Mouse (Mus musculus): ENCODE data around the gene Flrt1.

DNA sequence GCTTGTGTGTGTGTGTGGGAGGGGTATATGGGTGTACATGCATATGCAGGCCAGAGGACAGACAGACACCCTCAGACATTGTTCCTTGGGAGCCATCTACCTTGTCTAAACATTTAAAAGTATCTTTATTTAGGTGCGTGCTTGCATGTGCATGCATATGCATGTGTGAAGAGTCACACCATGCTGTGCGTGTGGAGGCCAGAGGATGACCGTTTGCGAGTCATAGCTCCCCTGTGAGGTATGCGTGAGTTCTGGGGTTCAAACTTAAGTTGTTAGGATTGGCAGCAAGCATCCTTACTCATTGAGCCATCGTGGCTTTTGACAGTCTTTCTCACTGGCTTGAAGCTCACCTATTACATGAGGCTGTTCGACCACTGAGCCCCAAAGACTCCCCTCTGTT, 27.3 kb downstream of the Flrt1 start:
- TF ChIP-seq CTCF (IDR thresholded peaks at IDR 0.05; ENCODE audit: low read depth, low read length) (no peak), EP300 (IDR thresholded peaks at IDR 0.05; ENCODE audit: insufficient read depth, low read depth, low read length) (no peak)

Data from ES-Bruce4 (cell line).